Comparison of ENCODE assay signal across 8 mouse cellular contexts in the genomic region with DNA sequence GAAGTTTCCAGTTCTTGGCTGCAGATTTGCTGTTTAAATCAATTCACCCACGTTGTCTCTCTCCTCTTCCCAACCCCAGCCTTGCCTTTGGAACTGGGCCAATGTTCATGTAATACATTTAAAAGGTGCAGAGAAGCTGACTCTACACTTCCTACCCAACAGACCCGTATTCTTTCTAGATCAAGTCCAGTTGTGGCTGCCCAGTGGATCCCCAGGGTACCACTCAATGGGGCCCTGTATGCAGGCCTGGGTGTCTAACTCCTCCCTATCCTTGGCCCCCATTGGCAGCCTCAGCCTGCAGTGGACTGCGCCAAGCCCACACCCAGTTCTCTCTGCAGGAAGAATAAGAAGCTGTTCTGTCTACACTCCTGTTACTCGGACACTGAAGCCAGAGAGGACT. TPM values are rescaled to one million over a fixed set of nuclear protein-coding genes. Genes with fewer than 3 reads are reported as not detected.
DNase-seq lines count a peak whose midpoint lies in the region; ATAC-seq lines count a peak whose summit lies in the region.

Gene S100b (plus strand): TSS at position 318 of the 400 bp plus-strand sequence.

- peak; percentile 40 for DNase-seq in adrenal gland, postnatal 14 days
- peak; percentile 44 to 50 for DNase-seq in frontal cortex, postnatal 10 days (ENCODE audit: low spot score in 2 of 2)
- peak in 1 of 2 experiments; percentile 62 for DNase-seq in left cerebral cortex, adult 8-10 months (ENCODE audit: low spot score in 2 of 2)
- DNase-seq in telencephalon, adult 2 months (ENCODE audit: low read depth, low spot score), result peak; percentile 62
- no peak for DNase-seq in thymus, postnatal 14 days

- H3K4me3 ChIP-seq in hindbrain, embryonic 15.5 days, result no peak within 1 kb of the TSS
- no peak within 1 kb of the TSS for H3K4me3 ChIP-seq in hindbrain, embryonic 12.5 days

- peaks cover 4% of the 10 kb centered on the region; the same call in 1 of the 2 replicates for H3K4me1 ChIP-seq in hindbrain, embryonic 15.5 days (replicated peaks)
- peaks cover 8% of the 10 kb centered on the region; the same call in 1 of the 2 replicates for H3K4me1 ChIP-seq in hindbrain, embryonic 12.5 days

- WGBS in hindbrain, embryonic 15.5 days, result 49% methylated on average over 4 of the region's 4 CpGs
- 58% methylated on average over 4 of the region's 4 CpGs for WGBS in hindbrain, embryonic 12.5 days

- ATAC-seq in hindbrain, embryonic 15.5 days (ENCODE audit: low FRiP score, low read depth), result peak; percentile 75
- no peak for ATAC-seq in hindbrain, embryonic 12.5 days (ENCODE audit: low FRiP score)
- no peak for ATAC-seq in megakaryocyte progenitor cell, adult 5-6 weeks (replicated peaks; ENCODE audit: poor library complexity)

- no peak within 1 kb of the TSS for H3K4me2 ChIP-seq in hindbrain, embryonic 15.5 days
- no peak within 1 kb of the TSS for H3K4me2 ChIP-seq in hindbrain, embryonic 12.5 days (replicated peaks)

- no peak within 1 kb of the TSS for H3K27ac ChIP-seq in hindbrain, embryonic 15.5 days (replicated peaks)
- no peak within 1 kb of the TSS for H3K27ac ChIP-seq in hindbrain, embryonic 12.5 days

- no peak within 1 kb of the TSS for H3K9ac ChIP-seq in hindbrain, embryonic 15.5 days
- no peak within 1 kb of the TSS for H3K9ac ChIP-seq in hindbrain, embryonic 12.5 days

- no peaks in the 10 kb centered on the region for H3K9me3 ChIP-seq in hindbrain, embryonic 15.5 days
- H3K9me3 ChIP-seq in hindbrain, embryonic 12.5 days (replicated peaks), result no peaks in the 10 kb centered on the region

- H3K36me3 ChIP-seq in hindbrain, embryonic 15.5 days, result no peaks in the 10 kb centered on the region
- no peaks in the 10 kb centered on the region for H3K36me3 ChIP-seq in hindbrain, embryonic 12.5 days

- H3K27me3 ChIP-seq in hindbrain, embryonic 15.5 days, result no peaks in the 10 kb centered on the region
- H3K27me3 ChIP-seq in hindbrain, embryonic 12.5 days, result no peaks in the 10 kb centered on the region

RNA-seq across cellular contexts. Expression of gene S100b, which starts in this region (rescaled TPM):
- 4.3 and 5.9 TPM in 2 replicates for polyA plus RNA-seq in hindbrain, embryonic 15.5 days (2015; fragmentation: Nextera tagmentation; extraction: Ambion mirVana)
- polyA plus RNA-seq in hindbrain, embryonic 12.5 days (2016; fragmentation: Nextera tagmentation; extraction: Ambion mirVana), result 1.4 and 1.6 TPM in 2 replicates
- 48.4 and 82.5 TPM in 2 replicates for total RNA-seq in adrenal gland, postnatal 14 days (2021)
- 100 to 1,000 TPM; 175 to 204 (median 187) TPM for total RNA-seq in left cerebral cortex, adult 8-10 months (2022)
- not detected in 2 replicates for total RNA-seq in megakaryocyte progenitor cell, adult 5-6 weeks (2015)
- total RNA-seq in megakaryocyte progenitor cell, adult 5-6 weeks (2017), result not detected in 2 replicates

Comparison
In these comparisons a context has a peak if more than half of its experiments do, and no peak if none do; other contexts are left out.
1. RNA of gene S100b (total RNA-seq): 175 to 204 TPM in left cerebral cortex, adult 8-10 months and 48.4 to 82.5 TPM in adrenal gland, postnatal 14 days; not detected in megakaryocyte progenitor cell, adult 5-6 weeks; every median in the first group is over 10 times any median in the second.